Mouse (Mus musculus) left cerebral cortex, postnatal 4 days (tissue): ENCODE measurements around the gene Nf1. TPM values are rescaled to one million over a fixed set of nuclear protein-coding genes. Genes with fewer than 3 reads are reported as not detected.
A peak's percentile ranks its signal among the peaks of the same experiment; 100 is the strongest.

ENCODE experiments used
- DNase-seq: peaks from one replicate; pipeline ENCODE4 v3.0.0-alpha.2; 2022
- intact Hi-C: fragments of 180-260 bp; cut with DNase I; formaldehyde crosslinking; loops from one replicate; pipeline ENCODE4 v1.15.1; 2025
- total RNA-seq, 2 experiments: library from RNA; stranded (reverse); gene quantifications; 2 replicates each; pipeline ENCODE4 v1.2.3; 2021

Nf1 gene
- total RNA-seq, 2 experiments from 2014 or later = 102 to 107 TPM

GRCm38 (mm10) chr11:79452966-79453365 is 113.5 kb downstream of the Nf1 start:
- intact Hi-C loops = no loop called here
- DNase-seq = peak; percentile 5

GRCm38 (mm10) chr11:79457928-79458327 is 118.4 kb downstream of the Nf1 start:
- DNase-seq = no peak
- intact Hi-C loops = no loop called here

GRCm38 (mm10) chr11:79459846-79460245 is 120.4 kb downstream of the Nf1 start:
- intact Hi-C loops = loop anchor here (10.0 kb wide), 1 partner anchor 115 kb away; no protein-coding TSS in a partner anchor
- no peak for DNase-seq

- intact Hi-C loops = loop anchor here (10.0 kb wide), 1 partner anchor 114 kb away; no protein-coding TSS in a partner anchor
- DNase-seq = no peak
Measured at GRCm38 (mm10) chr11:79460756-79461450, 121.4 kb downstream of the Nf1 start.

GRCm38 (mm10) chr11:79468097-79468496 is 128.6 kb downstream of the Nf1 start:
- DNase-seq = no peak
- intact Hi-C loops = loop anchor here (10.0 kb wide), 1 partner anchor 107 kb away; no protein-coding TSS in a partner anchor

- intact Hi-C loops = no loop called here
- DNase-seq = no peak
Measured at GRCm38 (mm10) chr11:79483392-79483791, 143.9 kb downstream of the Nf1 start.

- intact Hi-C loops = no loop called here
- no peak for DNase-seq
Measured at GRCm38 (mm10) chr11:79483876-79484528, 144.5 kb downstream of the Nf1 start.

GRCm38 (mm10) chr11:79484721-79485120 is 145.2 kb downstream of the Nf1 start:
- intact Hi-C loops = no loop called here
- DNase-seq = no peak

GRCm38 (mm10) chr11:79494976-79495800 is 155.7 kb downstream of the Nf1 start:
- intact Hi-C loops = no loop called here
- DNase-seq = no peak

GRCm38 (mm10) chr11:79502917-79503316 is 163.4 kb downstream of the Nf1 start:
- intact Hi-C loops = no loop called here
- DNase-seq = no peak

- DNase-seq = peak; percentile 19
- intact Hi-C loops = no loop called here
Measured at GRCm38 (mm10) chr11:79503845-79504244, 164.4 kb downstream of the Nf1 start, which contains the start of gene Omg. TSS of gene Omg (minus strand) at chr11:79504084.

GRCm38 (mm10) chr11:79504506-79504905 is 165.0 kb downstream of the Nf1 start:
- DNase-seq = no peak
- intact Hi-C loops = no loop called here

GRCm38 (mm10) chr11:79511970-79512369 is 172.5 kb downstream of the Nf1 start:
- DNase-seq = no peak
- intact Hi-C loops = no loop called here

- intact Hi-C loops = no loop called here
- peak; percentile 4 for DNase-seq
Measured at GRCm38 (mm10) chr11:79515331-79515730, 175.8 kb downstream of the Nf1 start.

GRCm38 (mm10) chr11:79515798-79516197 is 176.3 kb downstream of the Nf1 start:
- intact Hi-C loops = no loop called here
- DNase-seq = no peak

GRCm38 (mm10) chr11:79519299-79519698 is 179.8 kb downstream of the Nf1 start:
- intact Hi-C loops = no loop called here

GRCm38 (mm10) chr11:79519878-79520291 is 180.4 kb downstream of the Nf1 start:
- DNase-seq = no peak
- intact Hi-C loops = no loop called here

More at GRCm38 (mm10) chr11:79519299-79519698, 179.8 kb downstream of the Nf1 start:
- DNase-seq = no peak

GRCm38 (mm10) chr11:79520772-79521171 is 181.3 kb downstream of the Nf1 start:
- intact Hi-C loops = no loop called here
- no peak for DNase-seq

- no peak for DNase-seq
- intact Hi-C loops = no loop called here
Measured at GRCm38 (mm10) chr11:79521930-79522329, 182.4 kb downstream of the Nf1 start.

- no peak for DNase-seq
Measured at GRCm38 (mm10) chr11:79522944-79523343, 183.5 kb downstream of the Nf1 start.

More at GRCm38 (mm10) chr11:79522944-79523343, 183.5 kb downstream of the Nf1 start:
- intact Hi-C loops = no loop called here
